Mouse (Mus musculus) stomach, embryonic 14.5 days (tissue): Measurements from ENCODE around the gene Acsbg1. TPM values are rescaled to one million over a fixed set of nuclear protein-coding genes. Genes with fewer than 3 reads are reported as not detected.

Experiments
- ATAC-seq: fragments of 200-750 bp; cut with Nextera tagmentation; 2 replicates; pipeline ENCODE4 v1.8.0; 2017; ENCODE audit warnings: low read depth, moderate TSS enrichment; ENCODE audit not compliant: insufficient number of reproducible peaks, insufficient read depth, low FRiP score
- H3K27ac ChIP-seq: fragments of 300-500 bp; sonication (generic); 2 replicates; pipeline ENCODE4 v1.5.1; 2014; ENCODE audit warnings: mild to moderate bottlenecking, low read length, moderate library complexity, mixed read lengths
- H3K27me3 ChIP-seq: fragments of 300-500 bp; sonication (generic); 2 replicates; pipeline ENCODE4 v1.6.1; 2014; ENCODE audit warnings: low read length, control low read depth, mixed read lengths; ENCODE audit not compliant: control insufficient read depth, insufficient read depth
- H3K36me3 ChIP-seq: fragments of 300-500 bp; sonication (generic); 2 replicates; pipeline ENCODE4 v1.6.1; 2014; ENCODE audit warnings: mild to moderate bottlenecking, control low read depth, low read length, moderate library complexity, mixed read lengths; ENCODE audit not compliant: control insufficient read depth, insufficient read depth
- H3K4me1 ChIP-seq: fragments of 300-500 bp; sonication (generic); 2 replicates; pipeline ENCODE4 v1.6.1; 2014; ENCODE audit warnings: low read length, control low read depth, mixed read lengths; ENCODE audit not compliant: control insufficient read depth, insufficient read depth
- H3K4me2 ChIP-seq: fragments of 300-500 bp; sonication (generic); replicated peaks from 2 replicates; pipeline ENCODE4 v1.6.1; 2014; ENCODE audit warnings: low read depth, low read length, control low read depth
- H3K4me3 ChIP-seq: fragments of 300-500 bp; sonication (generic); 2 replicates; pipeline ENCODE4 v1.5.1; 2014; ENCODE audit warnings: low read depth, low read length, control low read depth
- H3K9ac ChIP-seq: fragments of 300-500 bp; sonication (generic); replicated peaks from 2 replicates; pipeline ENCODE4 v1.6.1; 2014; ENCODE audit warnings: low read depth, mild to moderate bottlenecking, control low read depth, low read length, moderate library complexity, mixed read lengths
- H3K9me3 ChIP-seq: fragments of 300-500 bp; sonication (generic); 2 replicates; pipeline ENCODE4 v1.6.1; 2016; ENCODE audit warnings: low read depth, low read length, control low read depth; ENCODE audit not compliant: control insufficient read depth
- WGBS: fragments of 180-500 bp; shearing (Covaris S2); extraction: QIAGEN DNeasy Blood & Tissue Kit; methylation state at CpG from one replicate; pipeline ENCODE4 v1.1.7; 2014; 5-methylcytosine and 5-hydroxymethylcytosine counted together
- polyA plus RNA-seq: library from polyadenylated mRNA; unstranded; fragments of >200 nt; fragmentation: Nextera tagmentation; extraction: Ambion mirVana; gene quantifications from 2 replicates; pipeline ENCODE4 v1.2.1, GENCODE M21; 2014

Gene Acsbg1
- polyA plus RNA-seq: 0.74 and 0.78 TPM in 2 replicates

GRCm38 (mm10) chr9:54661605-54662377 lies at the start of gene Acsbg1:
Acsbg1 (minus strand) TSS chr9:54661870.
- WGBS: 28% methylated on average over 10 of the region's 10 CpGs
- Histone ChIP-seq H3K27me3 (no peaks in the 10 kb centered on the region), H3K9ac (no peak within 1 kb of the TSS), H3K4me2 (no peak within 1 kb of the TSS), H3K4me1 (peaks cover 6% of the 10 kb centered on the region), H3K27ac (no peak within 1 kb of the TSS), H3K36me3 (no peaks in the 10 kb centered on the region), H3K9me3 (no peaks in the 10 kb centered on the region), H3K4me3 (no peak within 1 kb of the TSS)
- ATAC-seq: no peak

- WGBS: 84% methylated on average over 5 of the region's 5 CpGs
- ATAC-seq: no peak
- no peaks in the 10 kb centered on the region for H3K9me3 ChIP-seq
Measured at GRCm38 (mm10) chr9:54708085-54708484, 46.4 kb upstream of the Acsbg1 start.

GRCm38 (mm10) chr9:54707288-54707999 lies 45.8 kb upstream of the Acsbg1 start:
- Histone ChIP-seq H3K36me3 (0 out of 2 replicates have a peak, but pooled peaks cover 1% of the 10 kb centered on the region), H3K4me2 (no peak overlapping the region), H3K4me1 (no peaks in the 10 kb centered on the region), H3K27me3 (no peaks in the 10 kb centered on the region), H3K9ac (no peak overlapping the region), H3K4me3 (no peak overlapping the region), H3K27ac (no peak overlapping the region), H3K9me3 (no peaks in the 10 kb centered on the region)
- 60% methylated on average over 8 of the region's 8 CpGs for WGBS
- no peak for ATAC-seq

More at GRCm38 (mm10) chr9:54708085-54708484, 46.4 kb upstream of the Acsbg1 start:
- no peak overlapping the region for H3K4me3 ChIP-seq
- no peak overlapping the region for H3K4me2 ChIP-seq
- H3K4me1 ChIP-seq: no peaks in the 10 kb centered on the region
- H3K27ac ChIP-seq: no peak overlapping the region
- H3K9ac ChIP-seq: no peak overlapping the region
- H3K27me3 ChIP-seq: no peaks in the 10 kb centered on the region
- 0 out of 2 replicates have a peak, but pooled peaks cover 4% of the 10 kb centered on the region for H3K36me3 ChIP-seq

GRCm38 (mm10) chr9:54705561-54705960 lies 43.9 kb upstream of the Acsbg1 start:
- Histone ChIP-seq H3K4me1 (no peaks in the 10 kb centered on the region), H3K36me3 (no peaks in the 10 kb centered on the region), H3K27me3 (no peaks in the 10 kb centered on the region), H3K9ac (no peak overlapping the region), H3K4me2 (no peak overlapping the region), H3K4me3 (no peak overlapping the region), H3K27ac (no peak overlapping the region), H3K9me3 (no peaks in the 10 kb centered on the region)
- no peak for ATAC-seq
- 31% methylated on average over 1 of the region's 1 CpGs for WGBS

- Histone ChIP-seq H3K36me3 (no peaks in the 10 kb centered on the region), H3K4me2 (no peak overlapping the region), H3K9me3 (no peaks in the 10 kb centered on the region), H3K27me3 (no peaks in the 10 kb centered on the region), H3K9ac (no peak overlapping the region), H3K4me1 (no peaks in the 10 kb centered on the region), H3K4me3 (no peak overlapping the region), H3K27ac (no peak overlapping the region)
- ATAC-seq: no peak
- 73% methylated on average over 5 of the region's 5 CpGs for WGBS
Measured at GRCm38 (mm10) chr9:54704361-54704760, 42.7 kb upstream of the Acsbg1 start.

- 79% methylated on average over 2 of the region's 2 CpGs for WGBS
- no peak overlapping the region for H3K27ac ChIP-seq
- no peaks in the 10 kb centered on the region for H3K27me3 ChIP-seq
- no peaks in the 10 kb centered on the region for H3K36me3 ChIP-seq
- H3K4me3 ChIP-seq: no peak overlapping the region
- H3K4me1 ChIP-seq: peaks cover 5% of the 10 kb centered on the region; the same call in 1 of the 2 replicates
- no peak for ATAC-seq
- no peak overlapping the region for H3K9ac ChIP-seq
- no peaks in the 10 kb centered on the region for H3K9me3 ChIP-seq
- no peak overlapping the region for H3K4me2 ChIP-seq
Measured at GRCm38 (mm10) chr9:54702581-54702980, 40.9 kb upstream of the Acsbg1 start.

GRCm38 (mm10) chr9:54700746-54701145 lies 39.1 kb upstream of the Acsbg1 start:
- Histone ChIP-seq H3K27me3 (no peaks in the 10 kb centered on the region), H3K9me3 (no peaks in the 10 kb centered on the region), H3K4me1 (peaks cover 5% of the 10 kb centered on the region; the same call in 1 of the 2 replicates), H3K4me2 (no peak overlapping the region), H3K9ac (no peak overlapping the region), H3K4me3 (peak overlapping the region; percentile 72; the same call in 1 of the 2 replicates), H3K36me3 (no peaks in the 10 kb centered on the region), H3K27ac (no peak overlapping the region)
- ATAC-seq: no peak
- WGBS: 73% methylated on average over 7 of the region's 7 CpGs

GRCm38 (mm10) chr9:54700174-54700475 lies 38.5 kb upstream of the Acsbg1 start:
- 15% methylated on average over 9 of the region's 9 CpGs for WGBS
- no peaks in the 10 kb centered on the region for H3K9me3 ChIP-seq
- H3K4me1 ChIP-seq: peaks cover 5% of the 10 kb centered on the region; the same call in 1 of the 2 replicates
- ATAC-seq: no peak
- no peaks in the 10 kb centered on the region for H3K36me3 ChIP-seq
- peak overlapping the region; percentile 65; the same call in 1 of the 2 replicates for H3K9ac ChIP-seq
- peak overlapping the region; percentile 72 for H3K4me3 ChIP-seq
- no peaks in the 10 kb centered on the region for H3K27me3 ChIP-seq
- peak overlapping the region; percentile 91 for H3K4me2 ChIP-seq
- H3K27ac ChIP-seq: no peak overlapping the region
